Mouse (Mus musculus) neural tube, embryonic 10.5 days (tissue): ENCODE measurements around the gene Polk.
A peak's percentile ranks its signal among the peaks of the same experiment; 100 is the strongest.

Experiments
- DNase-seq: peaks from one replicate; pipeline ENCODE4 v3.0.0-alpha.2; 2017; ENCODE audit warnings: low spot score; ENCODE audit errors: extremely low spot score

Polk gene

GRCm38 (mm10) chr13:96542081-96542889, at the start of gene Polk, which contains the start of gene Col4a3bp:
TSS of gene Polk (minus strand) at chr13:96542579.
TSS of gene Col4a3bp (plus strand) at chr13:96542618.
- peak; percentile 92 for DNase-seq

GRCm38 (mm10) chr13:96588642-96589041, 46.3 kb upstream of the Polk start:
- DNase-seq, result no peak

- DNase-seq, result no peak
Observed at GRCm38 (mm10) chr13:96586540-96586939, 44.2 kb upstream of the Polk start.

GRCm38 (mm10) chr13:96584201-96584600, 41.8 kb upstream of the Polk start:
- no peak for DNase-seq

GRCm38 (mm10) chr13:96579979-96580378, 37.6 kb upstream of the Polk start:
- no peak for DNase-seq

GRCm38 (mm10) chr13:96579104-96579503, 36.7 kb upstream of the Polk start:
- no peak for DNase-seq

- DNase-seq, result no peak
Observed at GRCm38 (mm10) chr13:96574170-96574569, 31.8 kb upstream of the Polk start.

GRCm38 (mm10) chr13:96571016-96571361, 28.6 kb upstream of the Polk start:
- no peak for DNase-seq

- DNase-seq, result no peak
Observed at GRCm38 (mm10) chr13:96570313-96571015, 28.1 kb upstream of the Polk start.

GRCm38 (mm10) chr13:96567977-96568376, 25.6 kb upstream of the Polk start:
- no peak for DNase-seq

- no peak for DNase-seq
Observed at GRCm38 (mm10) chr13:96555099-96555498, 12.7 kb upstream of the Polk start.

- no peak for DNase-seq
Observed at GRCm38 (mm10) chr13:96547941-96548340, 5.6 kb upstream of the Polk start.

GRCm38 (mm10) chr13:96547250-96547649, 4.9 kb upstream of the Polk start:
- no peak for DNase-seq

- no peak for DNase-seq
Observed at GRCm38 (mm10) chr13:96544506-96544905, 2.1 kb upstream of the Polk start.

GRCm38 (mm10) chr13:96542901-96543891, 817 bp upstream of the Polk start:
- DNase-seq, result peak; percentile 76

GRCm38 (mm10) chr13:96541381-96541780, 998 bp downstream of the Polk start:
- no peak for DNase-seq

GRCm38 (mm10) chr13:96538103-96538502, 4.3 kb downstream of the Polk start:
- no peak for DNase-seq

- DNase-seq, result no peak
Observed at GRCm38 (mm10) chr13:96536821-96537572, 5.4 kb downstream of the Polk start.

- DNase-seq, result no peak
Observed at GRCm38 (mm10) chr13:96533742-96534141, 8.6 kb downstream of the Polk start.

GRCm38 (mm10) chr13:96532176-96532575, 10.2 kb downstream of the Polk start:
- no peak for DNase-seq

- DNase-seq, result no peak
Observed at GRCm38 (mm10) chr13:96530064-96530463, 12.3 kb downstream of the Polk start.
